Mouse (Mus musculus) kidney, postnatal 0 days (tissue): ENCODE measurements around the gene Xkr7. TPM values are rescaled to one million over a fixed set of nuclear protein-coding genes. Genes with fewer than 3 reads are reported as not detected.

Experiments used
- ATAC-seq: fragments of 200-750 bp; cut with Nextera tagmentation; replicated peaks from 2 replicates; pipeline ENCODE4 v1.8.0; 2017; ENCODE audit warnings: low read depth, moderate number of reproducible peaks, moderate TSS enrichment, moderate library complexity; ENCODE audit not compliant: low FRiP score
- DNase-seq: peaks from one replicate; pipeline ENCODE4 v3.0.0-alpha.2; 2016; ENCODE audit warnings: low spot score
- H3K27ac ChIP-seq: fragments of 300-500 bp; sonication (generic); 2 replicates; pipeline ENCODE4 v1.5.1; 2014; ENCODE audit warnings: mild to moderate bottlenecking
- H3K27me3 ChIP-seq: fragments of 300-500 bp; sonication (generic); 2 replicates; pipeline ENCODE4 v1.6.1; 2014; ENCODE audit warnings: low read length, mixed read lengths; ENCODE audit not compliant: insufficient read depth
- H3K36me3 ChIP-seq: fragments of 300-500 bp; sonication (generic); 2 replicates; pipeline ENCODE4 v1.6.1; 2014; ENCODE audit warnings: low read length, mixed read lengths; ENCODE audit not compliant: insufficient read depth
- H3K4me1 ChIP-seq: fragments of 300-500 bp; sonication (generic); replicated peaks from 2 replicates; pipeline ENCODE4 v1.6.1; 2014; ENCODE audit warnings: antibody characterized with exemption, low read length, mixed read lengths; ENCODE audit not compliant: insufficient read depth
- H3K4me2 ChIP-seq: fragments of 300-500 bp; sonication (generic); 2 replicates; pipeline ENCODE4 v1.6.1; 2014; ENCODE audit warnings: mild to moderate bottlenecking, low read length, moderate library complexity, mixed read lengths
- H3K4me3 ChIP-seq: fragments of 300-500 bp; sonication (generic); replicated peaks from 2 replicates; pipeline ENCODE4 v1.5.1; 2014; ENCODE audit warnings: low read depth, low read length
- H3K9ac ChIP-seq: fragments of 300-500 bp; sonication (generic); 2 replicates; pipeline ENCODE4 v1.6.1; 2014; ENCODE audit warnings: low read depth, low read length
- H3K9me3 ChIP-seq: fragments of 300-500 bp; sonication (generic); replicated peaks from 2 replicates; pipeline ENCODE4 v1.6.1; 2016; ENCODE audit warnings: low read length, inconsistent platforms, mixed read lengths
- CTCF ChIP-seq: IDR thresholded peaks from 2 replicates; pipeline ENCODE4 v1.5.1; 2016; ENCODE audit warnings: antibody characterized with exemption, low read depth, mild to moderate bottlenecking, moderate library complexity
- WGBS: fragments of 180-500 bp; shearing (Covaris S2); extraction: QIAGEN DNeasy Blood & Tissue Kit; methylation state at CpG from one replicate; pipeline ENCODE4 v1.1.7; 2014; 5-methylcytosine and 5-hydroxymethylcytosine counted together
- polyA plus RNA-seq: library from polyadenylated mRNA; unstranded; fragments of >200 nt; fragmentation: Nextera tagmentation; extraction: Ambion mirVana; gene quantifications from 2 replicates; pipeline ENCODE4 v1.2.1, GENCODE M21; 2015

Xkr7 gene
- polyA plus RNA-seq, 1 experiment from 2014 or later, result not detected

DNA sequence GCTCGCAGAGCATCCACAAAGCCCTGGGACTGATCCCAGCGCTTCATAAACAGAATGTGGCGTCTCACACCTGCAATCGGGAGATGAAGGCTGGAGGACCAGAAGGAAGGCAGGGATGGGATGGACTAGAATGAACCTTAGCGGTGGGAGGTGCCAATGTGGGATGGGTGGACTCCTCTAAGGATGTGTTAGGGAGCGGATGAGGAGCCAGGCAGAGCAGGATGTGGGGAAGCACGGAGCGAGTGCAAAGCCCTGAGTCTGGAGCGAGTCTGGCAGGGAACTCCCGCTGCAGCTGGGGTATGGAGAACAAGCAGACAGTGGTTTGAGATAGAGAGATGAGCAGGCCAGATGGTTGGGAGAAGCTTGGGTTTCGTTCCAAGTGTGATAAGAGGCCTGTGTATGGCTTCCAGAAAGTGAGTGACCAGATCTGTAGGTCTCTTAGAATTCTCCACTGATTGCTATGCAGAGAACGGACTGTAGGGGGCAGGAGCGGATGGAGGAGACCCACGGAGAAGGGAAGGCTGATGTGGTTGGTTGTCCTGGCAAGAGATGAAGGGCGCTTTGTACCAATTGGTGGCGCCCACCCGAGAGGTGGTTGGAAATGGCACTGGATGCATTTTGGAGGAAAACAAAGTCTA lies 16.3 kb downstream of the Xkr7 start:
- peak; percentile 75 for TF ChIP-seq CTCF
- H3K4me1 ChIP-seq, result 0 out of 2 replicates have a peak, but pooled peaks cover 3% of the 10 kb centered on the region
- H3K4me2 ChIP-seq, result no peak overlapping the region
- no peaks in the 10 kb centered on the region for H3K36me3 ChIP-seq
- no peak overlapping the region for H3K9ac ChIP-seq
- H3K27ac ChIP-seq, result no peak overlapping the region
- H3K27me3 ChIP-seq, result peaks cover 14% of the 10 kb centered on the region
- 47% methylated on average over 17 of the region's 17 CpGs for WGBS
- H3K9me3 ChIP-seq, result no peaks in the 10 kb centered on the region
- DNase-seq (peak; percentile 52), ATAC-seq (no peak)
- no peak overlapping the region for H3K4me3 ChIP-seq

DNA sequence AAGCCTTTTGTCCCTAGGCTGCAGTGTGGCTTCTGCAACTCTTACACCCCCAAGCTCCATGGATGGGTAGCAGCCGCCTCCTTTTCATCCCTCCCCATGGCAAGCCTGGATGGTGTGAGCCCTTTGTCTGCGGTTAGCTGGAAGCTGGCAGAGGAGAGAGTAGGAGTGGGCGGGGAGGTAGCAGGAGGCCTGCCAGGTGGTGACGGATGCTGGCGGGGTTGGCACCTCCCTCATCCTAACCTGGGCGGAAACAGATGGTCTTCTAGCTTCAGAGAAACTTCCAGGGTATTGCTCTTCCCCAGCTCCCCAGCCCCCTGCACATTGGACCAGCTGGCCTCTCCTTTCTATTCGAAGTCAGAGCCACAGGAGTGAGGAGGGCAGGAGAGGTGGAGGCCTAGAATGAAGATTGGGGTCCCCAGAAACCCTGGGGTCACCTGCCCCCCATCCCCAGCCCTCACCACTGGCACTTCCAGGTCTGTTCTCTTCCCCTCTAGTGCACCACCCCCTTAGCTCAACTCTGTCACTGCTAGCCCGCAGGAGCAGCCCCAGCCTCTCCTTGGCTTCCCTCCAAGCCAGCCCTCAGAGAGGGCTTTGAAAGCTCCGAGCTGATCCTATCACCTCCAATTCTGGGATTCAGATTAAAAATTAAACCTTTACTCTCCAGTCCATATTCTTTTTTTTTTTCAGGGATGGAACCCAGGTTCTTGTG lies 17.8 kb downstream of the Xkr7 start:
- Histone ChIP-seq H3K4me2 (no peak overlapping the region), H3K9me3 (no peaks in the 10 kb centered on the region), H3K27me3 (peaks cover 14% of the 10 kb centered on the region), H3K9ac (no peak overlapping the region), H3K4me1 (0 out of 2 replicates have a peak, but pooled peaks cover 3% of the 10 kb centered on the region), H3K27ac (no peak overlapping the region), H3K4me3 (no peak overlapping the region), H3K36me3 (no peaks in the 10 kb centered on the region)
- DNase-seq (no peak), ATAC-seq (no peak)
- TF ChIP-seq CTCF, result no peak
- 35% methylated on average over 9 of the region's 9 CpGs for WGBS

DNA sequence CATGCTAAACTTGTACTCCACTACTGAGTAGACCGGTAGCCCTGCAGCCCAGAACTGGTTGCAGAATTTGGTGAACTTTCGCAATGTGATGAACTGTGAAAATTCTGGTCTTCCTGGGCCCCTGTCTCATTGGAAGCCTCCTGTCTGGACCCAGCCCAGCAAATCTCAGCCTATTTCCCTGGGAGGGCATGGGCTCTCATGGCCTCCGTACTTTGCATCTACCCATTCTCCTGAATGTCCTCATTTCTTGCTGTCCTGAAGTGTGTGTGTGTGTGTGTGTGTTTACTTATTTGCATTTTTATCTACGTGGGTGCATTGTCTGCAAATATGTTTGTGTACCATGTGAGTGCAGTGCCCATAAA lies 18.3 kb downstream of the Xkr7 start:
- no peaks in the 10 kb centered on the region for H3K36me3 ChIP-seq
- no peak overlapping the region for H3K27ac ChIP-seq
- WGBS, result 80% methylated on average over 4 of the region's 4 CpGs
- no peak overlapping the region for H3K4me3 ChIP-seq
- no peaks in the 10 kb centered on the region for H3K9me3 ChIP-seq
- no peak for ATAC-seq
- no peak overlapping the region for H3K4me2 ChIP-seq
- peaks cover 14% of the 10 kb centered on the region for H3K27me3 ChIP-seq
- H3K9ac ChIP-seq, result no peak overlapping the region
- no peak for TF ChIP-seq CTCF
- 0 out of 2 replicates have a peak, but pooled peaks cover 3% of the 10 kb centered on the region for H3K4me1 ChIP-seq
- no peak for DNase-seq

DNA sequence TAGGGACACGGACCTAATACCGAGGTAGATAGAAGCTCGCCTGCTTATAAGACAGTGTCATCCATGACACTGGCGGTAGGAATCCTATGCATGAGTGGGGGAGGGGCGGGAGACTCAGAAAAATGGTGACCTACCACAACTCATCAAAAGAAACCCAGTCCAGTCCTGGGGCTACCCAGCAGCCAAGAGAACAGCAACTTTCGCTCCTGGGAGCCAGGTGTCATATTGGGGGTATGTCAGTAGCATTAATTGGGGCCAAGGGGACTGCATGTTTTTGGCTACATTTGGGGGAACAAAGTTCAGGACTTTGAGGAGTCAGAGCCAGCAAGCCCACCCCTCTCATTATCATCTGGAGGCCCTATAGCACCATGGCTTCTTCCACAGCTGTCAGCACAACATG lies 19.4 kb downstream of the Xkr7 start:
- Histone ChIP-seq H3K9me3 (no peaks in the 10 kb centered on the region), H3K9ac (no peak overlapping the region)

DNA sequence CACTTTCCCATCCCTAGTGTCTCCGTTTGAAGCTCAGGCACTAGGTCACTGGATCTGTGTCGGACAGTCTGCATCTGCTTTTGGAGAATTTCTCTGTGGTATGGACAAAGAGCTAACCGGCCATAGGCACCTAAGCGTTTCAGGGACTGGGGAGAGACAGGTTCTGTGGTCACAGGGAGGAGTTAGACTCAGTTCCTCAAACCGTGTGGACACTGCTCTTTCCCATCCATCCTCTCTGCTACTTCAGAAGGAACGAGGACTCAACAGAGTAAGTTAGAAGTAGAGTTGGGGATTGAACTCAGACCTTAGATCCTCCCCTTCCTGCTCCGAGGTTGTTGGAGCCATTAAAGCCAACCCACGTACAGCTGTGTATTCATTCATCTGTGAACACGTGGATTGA lies 19.9 kb downstream of the Xkr7 start:
- DNase-seq, result no peak
- H3K36me3 ChIP-seq, result no peaks in the 10 kb centered on the region
- H3K27me3 ChIP-seq, result peaks cover 14% of the 10 kb centered on the region
- no peaks in the 10 kb centered on the region for H3K4me1 ChIP-seq
- no peak overlapping the region for H3K9ac ChIP-seq
- H3K4me2 ChIP-seq, result no peak overlapping the region
- no peak for ATAC-seq
- WGBS, result 76% methylated on average over 9 of the region's 9 CpGs
- no peak overlapping the region for H3K27ac ChIP-seq
- no peak overlapping the region for H3K4me3 ChIP-seq
- TF ChIP-seq CTCF, result no peak
- no peaks in the 10 kb centered on the region for H3K9me3 ChIP-seq

More for the DNA sequence above, 19.4 kb downstream of the Xkr7 start:
- Histone ChIP-seq H3K36me3 (no peaks in the 10 kb centered on the region), H3K4me1 (0 out of 2 replicates have a peak, but pooled peaks cover under 1% of the 10 kb centered on the region), H3K27ac (no peak overlapping the region), H3K4me2 (no peak overlapping the region), H3K27me3 (peaks cover 14% of the 10 kb centered on the region), H3K4me3 (no peak overlapping the region)
- DNase-seq, result no peak
- no peak for ATAC-seq
- no peak for TF ChIP-seq CTCF
- 88% methylated on average over 6 of the region's 6 CpGs for WGBS

DNA sequence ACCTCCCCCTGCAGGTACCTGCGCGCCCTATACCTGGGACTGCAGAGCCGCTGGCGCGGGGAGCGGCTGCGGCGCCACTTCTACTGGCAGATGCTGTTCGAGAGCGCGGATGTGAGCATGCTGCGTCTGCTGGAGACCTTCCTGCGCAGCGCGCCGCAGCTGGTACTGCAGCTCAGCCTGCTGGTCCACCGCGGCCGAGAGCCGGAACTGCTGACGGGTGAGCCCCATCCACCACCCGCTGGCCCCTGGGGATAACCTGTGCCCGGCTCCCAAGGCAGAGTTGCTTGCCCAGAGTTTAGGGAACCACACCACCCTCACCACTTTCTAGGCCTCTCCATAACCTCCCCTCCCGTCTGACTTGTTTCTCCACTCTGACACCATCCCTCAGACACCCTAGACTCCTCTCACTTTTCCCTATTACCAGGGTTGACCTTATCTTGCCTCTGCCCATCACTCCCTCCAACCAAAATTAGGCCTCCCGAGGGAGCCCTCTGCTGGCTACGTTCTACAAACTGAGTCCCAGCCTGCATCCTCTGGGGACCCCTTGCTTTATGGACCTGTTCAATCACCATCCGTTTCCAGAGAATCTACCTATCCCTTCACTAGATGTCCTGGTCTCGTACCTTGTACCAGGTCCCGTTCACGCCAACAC lies 21.2 kb downstream of the Xkr7 start:
- no peak for ATAC-seq
- no peak for DNase-seq
- no peak overlapping the region for H3K9ac ChIP-seq
- H3K27me3 ChIP-seq, result peaks cover 14% of the 10 kb centered on the region
- no peak overlapping the region for H3K27ac ChIP-seq
- H3K36me3 ChIP-seq, result no peaks in the 10 kb centered on the region
- peak; percentile 49; the same call in 1 of the 2 replicates for TF ChIP-seq CTCF
- WGBS, result 9% methylated on average over 30 of the region's 30 CpGs
- 0 out of 2 replicates have a peak overlapping the region, but pooled peaks have one; percentile 3 for H3K4me2 ChIP-seq
- no peaks in the 10 kb centered on the region for H3K4me1 ChIP-seq
- no peak overlapping the region for H3K4me3 ChIP-seq
- H3K9me3 ChIP-seq, result no peaks in the 10 kb centered on the region
